Mouse (Mus musculus): ENCODE data around the gene Ccdc157.

DNA sequence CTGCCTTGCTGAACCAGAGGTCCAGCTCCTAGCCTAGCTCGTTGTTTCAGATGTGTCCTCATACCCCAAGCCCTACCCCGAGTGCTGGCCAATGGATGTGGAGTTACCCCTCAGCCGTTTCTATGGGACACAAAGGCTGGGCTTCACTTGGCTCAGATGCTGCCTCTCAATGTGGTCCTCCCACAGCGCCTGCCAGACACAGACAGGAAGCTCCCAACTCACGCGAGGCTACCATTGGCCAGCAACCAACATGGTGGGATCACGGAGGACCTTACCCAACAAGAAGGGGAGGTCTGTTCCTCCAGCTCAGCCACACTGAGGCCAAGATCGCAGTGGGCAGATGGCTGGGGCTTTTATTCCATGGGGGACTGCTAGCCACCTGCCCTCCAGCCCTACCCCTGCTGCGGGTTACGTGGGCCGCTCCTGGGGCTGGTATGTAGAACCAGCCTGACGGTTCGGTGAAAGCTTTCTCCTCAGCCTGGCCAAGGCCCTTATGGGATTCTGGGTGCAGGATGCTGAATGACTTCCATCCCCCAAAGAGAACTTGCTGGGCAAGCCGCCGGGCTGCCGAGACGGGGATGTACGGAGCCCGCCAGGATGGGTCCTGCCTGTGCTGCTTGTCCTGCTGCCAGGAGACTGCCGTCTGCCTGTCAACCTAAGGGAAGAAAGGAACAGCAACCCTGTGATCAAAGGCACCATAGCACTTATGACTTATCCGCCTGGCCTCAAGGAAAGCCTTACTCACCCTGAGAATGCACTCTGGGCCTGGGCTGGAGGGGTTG, 16.6 kb downstream of the Ccdc157 start:
- TF ChIP-seq CTCF (IDR thresholded peaks at IDR 0.05), result no peak
- no peak for TF ChIP-seq EP300 (IDR thresholded peaks at IDR 0.05)
